Mouse (Mus musculus) spleen, adult 2 months (tissue): ENCODE measurements around the gene Gm10392.

Experiments used
- CTCF ChIP-seq: fragments of 200-500 bp; IDR thresholded peaks from 2 replicates; pipeline ENCODE4 v1.5.1; 2011; ENCODE audit warnings: mild to moderate bottlenecking, inconsistent platforms; ENCODE audit not compliant: insufficient read depth, insufficient read length, insufficient replicate concordance; ENCODE audit errors: extremely low read depth
- POLR2A ChIP-seq: fragments of 200-500 bp; IDR thresholded peaks from 2 replicates; pipeline ENCODE4 v1.6.1; 2011; ENCODE audit warnings: low read depth, low read length, inconsistent platforms

- TF ChIP-seq CTCF (peak; percentile 74), POLR2A (no peak)
These were observed 51.8 kb downstream of the Gm10392 start for GRCm38 (mm10) chr11:77467157-77467556.
